Mouse (Mus musculus) CH12.LX (cell line): ENCODE measurements at regions not wholly inside any gene's neighbourhood (a gene's known extent, or its start where the extent isn't known, plus 50 kb on each side); places are given as distances from the start of the nearest gene placed in this dataset.
"Not testable (repeated sequence)": the region's sequence is repeated elsewhere in the genome, so short reads cannot be mapped to it uniquely, and the experiment has no call there.

ENCODE experiments used
- DNase-seq: peaks from one replicate; pipeline ENCODE4 v3.0.0-alpha.2; 2013; ENCODE audit errors: extremely low read depth
- H3K27ac ChIP-seq: 2 replicates; pipeline ENCODE4 v1.5.1; 2012; ENCODE audit warnings: low read depth, mild to moderate bottlenecking, control low read depth, moderate library complexity; ENCODE audit not compliant: insufficient read depth
- H3K27me3 ChIP-seq: replicated peaks from 2 replicates; pipeline ENCODE3; 2012; ENCODE audit warnings: inconsistent platforms
- H3K36me3 ChIP-seq, 2 experiments: replicated peaks in 1 of 2; 2 replicates each; pipeline versions ENCODE3 to v1.6.1; 2012; ENCODE audit warnings: inconsistent platforms in 1 of 2, low read length in 1 of 2, mild to moderate bottlenecking in 1 of 2, mixed read lengths in 1 of 2, moderate library complexity in 1 of 2; ENCODE audit not compliant: control insufficient read depth in 1 of 2, insufficient read depth in 1 of 2
- H3K4me1 ChIP-seq, 2 experiments: 2 replicates each; pipeline ENCODE4 v1.6.1; 2012; ENCODE audit warnings: inconsistent platforms in 1 of 2, moderate library complexity in 1 of 2; ENCODE audit not compliant: insufficient read depth in 2 of 2, control insufficient read depth in 1 of 2
- H3K4me2 ChIP-seq: 2 replicates; pipeline ENCODE4 v1.6.1; 2012; ENCODE audit warnings: low read depth, mild to moderate bottlenecking, control low read depth; ENCODE audit not compliant: poor library complexity, insufficient read depth, severe bottlenecking
- H3K4me3 ChIP-seq, 3 experiments: fragments of 150-350 bp in 1 of 3; sonication (generic) in 1 of 3; replicated peaks in 1 of 3; 2 replicates each; pipeline versions ENCODE3 to v1.5.1; 2011 to 2012; ENCODE audit warnings: low read depth in 2 of 3, low read length in 2 of 3, mild to moderate bottlenecking in 2 of 3, moderate library complexity in 2 of 3, control low read depth in 1 of 3, improper control_type of control experiment in 1 of 3, inconsistent platforms in 1 of 3, mixed read lengths in 1 of 3; ENCODE audit not compliant: poor library complexity in 1 of 3
- H3K79me2 ChIP-seq: replicated peaks from 2 replicates; pipeline ENCODE4 v1.6.1; 2012; ENCODE audit warnings: mild to moderate bottlenecking, moderate library complexity; ENCODE audit not compliant: control insufficient read depth, poor library complexity, insufficient read depth, severe bottlenecking; ENCODE audit errors: extremely low read depth
- H3K9ac ChIP-seq: 2 replicates; pipeline ENCODE4 v1.6.1; 2012; ENCODE audit warnings: low read depth, mild to moderate bottlenecking, control low read depth, moderate library complexity; ENCODE audit not compliant: insufficient read depth
- H3K9me3 ChIP-seq: replicated peaks from 2 replicates; pipeline ENCODE3; 2012; ENCODE audit warnings: low read length, inconsistent platforms, mixed read lengths
- ELF1 ChIP-seq: IDR thresholded peaks from 2 replicates; pipeline ENCODE4 v1.6.1; 2014; ENCODE audit warnings: low read depth, mild to moderate bottlenecking, inconsistent platforms, low read length, improper control_type of control experiment
- HCFC1 ChIP-seq: IDR thresholded peaks from 2 replicates; pipeline ENCODE4 v1.6.1; 2012; ENCODE audit warnings: low read depth, mild to moderate bottlenecking, inconsistent platforms, low read length, improper control_type of control experiment
- JUN ChIP-seq: IDR thresholded peaks from 2 replicates; pipeline ENCODE4 v1.6.1; 2011; ENCODE audit warnings: low read depth, mild to moderate bottlenecking, low read length, improper control_type of control experiment, moderate library complexity; ENCODE audit not compliant: insufficient read depth
- JUND ChIP-seq: conservative IDR thresholded peaks from 2 replicates; pipeline ENCODE4 v1.6.1; 2011; ENCODE audit warnings: low read depth, low read length, improper control_type of control experiment
- MAFK ChIP-seq: IDR thresholded peaks from 2 replicates; pipeline ENCODE4 v1.6.1; 2011; ENCODE audit warnings: low read length, improper control_type of control experiment; ENCODE audit not compliant: insufficient replicate concordance
- MAZ ChIP-seq: IDR thresholded peaks from 2 replicates; pipeline ENCODE4 v1.6.1; 2012; ENCODE audit warnings: low read depth, mild to moderate bottlenecking, inconsistent platforms, low read length, improper control_type of control experiment, moderate library complexity
- NELFE ChIP-seq: IDR thresholded peaks from 2 replicates; pipeline ENCODE4 v1.6.1; 2011; ENCODE audit warnings: low read depth, low read length, improper control_type of control experiment
- POLR2AphosphoS2 ChIP-seq: IDR thresholded peaks from 2 replicates; pipeline ENCODE4 v1.6.1; 2011; ENCODE audit warnings: low read depth, low read length, improper control_type of control experiment
- RAD21 ChIP-seq: IDR thresholded peaks from 2 replicates; pipeline ENCODE4 v1.6.1; 2011; ENCODE audit warnings: low read depth, mild to moderate bottlenecking, low read length, improper control_type of control experiment, moderate library complexity
- UBTF ChIP-seq: IDR thresholded peaks from 2 replicates; pipeline ENCODE4 v1.6.1; 2012; ENCODE audit warnings: low read depth, mild to moderate bottlenecking, inconsistent platforms, low read length, improper control_type of control experiment, moderate library complexity
- USF2 ChIP-seq: conservative IDR thresholded peaks from 2 replicates; pipeline ENCODE4 v1.6.1; 2011; ENCODE audit warnings: low read depth, low read length, improper control_type of control experiment
- ZKSCAN1 ChIP-seq: IDR thresholded peaks from 2 replicates; pipeline ENCODE4 v1.6.1; 2012; ENCODE audit warnings: low read depth, inconsistent platforms, low read length, improper control_type of control experiment, borderline replicate concordance
- dilution Hi-C: fragments of 300-500 bp; cut with MboI; formaldehyde crosslinking; loops from 2 replicates; pipeline ENCODE4 v1.14.3; 2020; ENCODE audit warnings: low sequenced_read_pairs; ENCODE audit not compliant: extremely low pct_unique_long_range_greater_than_20kb, extremely low pct_ligation_motif_present
- in situ Hi-C: fragments of 300-500 bp; cut with MboI; formaldehyde crosslinking; loops from 3 replicates; pipeline ENCODE4 v1.14.3; 2019; ENCODE audit warnings: low sequenced_read_pairs, low pct_ligation_motif_present, low pct_unique_long_range_greater_than_20kb, mixed read lengths

GRCm38 (mm10) chr16:76927901-76928300, 85.6 kb upstream of the Usp25 start:
- dilution Hi-C loops, result no loop called here

DNA sequence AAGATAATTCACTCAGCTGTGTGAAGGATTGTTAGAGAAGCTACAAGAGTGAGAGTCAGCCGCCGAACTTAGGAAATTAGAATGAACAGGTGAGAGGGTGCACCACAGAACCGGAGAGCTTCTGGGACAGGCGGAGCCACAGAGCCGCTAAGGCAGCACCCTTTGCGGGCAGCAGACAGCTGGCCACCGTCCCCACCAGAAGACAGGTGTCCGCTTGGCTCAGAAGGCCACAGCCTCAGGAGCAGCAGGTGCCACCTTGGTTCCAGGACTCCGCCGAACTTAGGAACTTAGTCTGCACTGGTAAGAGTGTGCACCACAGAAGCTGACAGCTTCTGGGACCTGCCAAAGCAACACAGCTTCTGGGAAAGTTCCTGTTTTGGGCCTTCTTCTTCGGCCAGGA, 93.4 kb upstream of the Usp25 start:
- H3K79me2 ChIP-seq, dilution Hi-C loops, H3K4me2 ChIP-seq, DNase-seq, H3K36me3 ChIP-seq, H3K4me3 ChIP-seq, H3K27ac ChIP-seq, H3K4me1 ChIP-seq, H3K27me3 ChIP-seq, H3K9ac ChIP-seq: not testable (repeated sequence)
- in situ Hi-C loops, result loop anchor here (25.0 kb wide), 1 partner anchor 1233 kb away; no protein-coding TSS in a partner anchor
- peaks cover 20% of the 10 kb centered on the region for H3K9me3 ChIP-seq

More at GRCm38 (mm10) chr16:76927901-76928300, 85.6 kb upstream of the Usp25 start:
- Histone ChIP-seq H3K27me3 (no peaks in the 10 kb centered on the region), H3K36me3 (no peaks in the 10 kb centered on the region), H3K27ac (no peak overlapping the region), H3K9me3 (peaks cover 20% of the 10 kb centered on the region), H3K4me3 (no peak overlapping the region), H3K9ac (no peak overlapping the region), H3K4me2 (no peak overlapping the region), H3K79me2 (no peaks in the 10 kb centered on the region), H3K4me1 (no peaks in the 10 kb centered on the region)
- no peak for DNase-seq
- in situ Hi-C loops, result no loop called here
- no peak for TF ChIP-seq RAD21
- TF ChIP-seq POLR2AphosphoS2, result no peak

- Histone ChIP-seq H3K9me3 (peaks cover 26% of the 10 kb centered on the region), H3K79me2 (no peaks in the 10 kb centered on the region), H3K9ac (no peak overlapping the region), H3K36me3 (no peaks in the 10 kb centered on the region), H3K27ac (no peak overlapping the region)
- in situ Hi-C loops, result loop anchor here (25.0 kb wide), 1 partner anchor 1231 kb away; no protein-coding TSS in a partner anchor
- TF ChIP-seq UBTF (no peak), MAZ (no peak), POLR2AphosphoS2 (no peak), HCFC1 (no peak), ZKSCAN1 (no peak), ELF1 (no peak), JUND (no peak), MAFK (no peak), JUN (no peak), NELFE (no peak), USF2 (no peak)
- TF ChIP-seq, all 38 proteins: peak for 0
- no peaks in the 10 kb centered on the region for H3K27me3 ChIP-seq
- H3K4me2 ChIP-seq, result no peak overlapping the region
- H3K4me1 ChIP-seq, result no peaks in the 10 kb centered on the region
- no peak overlapping the region for H3K4me3 ChIP-seq
- DNase-seq, result no peak
- dilution Hi-C loops, result no loop called here
Observed at GRCm38 (mm10) chr16:76918598-76918997, 94.9 kb upstream of the Usp25 start.
